Mouse (Mus musculus) ES-Bruce4 (cell line): ENCODE measurements around the gene Rad51. TPM values are rescaled to one million over a fixed set of nuclear protein-coding genes. Genes with fewer than 3 reads are reported as not detected.

Experiments
- H3K27ac ChIP-seq: 2 replicates; pipeline ENCODE4 v1.5.1; 2012; ENCODE audit warnings: low read length, inconsistent platforms; ENCODE audit not compliant: insufficient read depth
- H3K27me3 ChIP-seq: 2 replicates; pipeline ENCODE4 v1.6.1; 2012; ENCODE audit warnings: mild to moderate bottlenecking, low read length, inconsistent platforms; ENCODE audit not compliant: control insufficient read depth, poor library complexity, insufficient read depth, severe bottlenecking
- H3K36me3 ChIP-seq: 2 replicates; pipeline ENCODE4 v1.6.1; 2012; ENCODE audit warnings: inconsistent platforms, mild to moderate bottlenecking, low read length, moderate library complexity; ENCODE audit not compliant: control insufficient read depth, poor library complexity, insufficient read depth, severe bottlenecking
- H3K4me1 ChIP-seq: one replicate; pipeline ENCODE4 v1.8.1; 2011; ENCODE audit warnings: low read length; ENCODE audit not compliant: control insufficient read depth, insufficient read depth
- H3K4me3 ChIP-seq: 2 replicates; pipeline ENCODE4 v1.5.1; 2011; ENCODE audit warnings: low read depth, mild to moderate bottlenecking, low read length
- H3K9ac ChIP-seq: 2 replicates; pipeline ENCODE4 v1.6.1; 2012; ENCODE audit warnings: low read depth, mild to moderate bottlenecking, inconsistent platforms; ENCODE audit not compliant: poor library complexity, severe bottlenecking
- H3K9me3 ChIP-seq: replicated peaks from 2 replicates; pipeline ENCODE4 v1.6.1; 2012; ENCODE audit warnings: mild to moderate bottlenecking, low read length, inconsistent platforms; ENCODE audit not compliant: control insufficient read depth, poor library complexity, insufficient read depth, severe bottlenecking
- CTCF ChIP-seq: IDR thresholded peaks from one replicate; pipeline ENCODE4 v1.8.1; 2011; ENCODE audit warnings: low read depth, low read length
- EP300 ChIP-seq: IDR thresholded peaks from 2 replicates; pipeline ENCODE4 v1.6.1; 2011; ENCODE audit warnings: low read depth, low read length; ENCODE audit not compliant: insufficient read depth
- POLR2A ChIP-seq: IDR thresholded peaks from one replicate; pipeline ENCODE4 v1.8.1; 2011; ENCODE audit warnings: low read length; ENCODE audit not compliant: insufficient read depth
- polyA plus RNA-seq: library from polyadenylated mRNA; stranded (reverse); fragments of >200 nt; gene quantifications from 2 replicates; pipeline ENCODE4 v1.2.4, GENCODE M21; 2011; ENCODE audit warnings: low read depth; ENCODE audit not compliant: missing spikeins, insufficient read depth, insufficient read length

Gene Rad51
- polyA plus RNA-seq, 1 experiment = 128 TPM

GRCm38 (mm10) chr2:119174866-119175265 lies 62.3 kb downstream of the Rad51 start:
- H3K9me3 ChIP-seq = no peaks in the 10 kb centered on the region
- H3K27ac ChIP-seq = no peak overlapping the region
- H3K36me3 ChIP-seq = no peaks in the 10 kb centered on the region
- TF ChIP-seq EP300 = no peak
- no peak for TF ChIP-seq CTCF
- TF ChIP-seq POLR2A = no peak
- H3K27me3 ChIP-seq = no peaks in the 10 kb centered on the region
- H3K4me1 ChIP-seq = no peaks in the 10 kb centered on the region
- no peak overlapping the region for H3K4me3 ChIP-seq
- no peak overlapping the region for H3K9ac ChIP-seq

DNA sequence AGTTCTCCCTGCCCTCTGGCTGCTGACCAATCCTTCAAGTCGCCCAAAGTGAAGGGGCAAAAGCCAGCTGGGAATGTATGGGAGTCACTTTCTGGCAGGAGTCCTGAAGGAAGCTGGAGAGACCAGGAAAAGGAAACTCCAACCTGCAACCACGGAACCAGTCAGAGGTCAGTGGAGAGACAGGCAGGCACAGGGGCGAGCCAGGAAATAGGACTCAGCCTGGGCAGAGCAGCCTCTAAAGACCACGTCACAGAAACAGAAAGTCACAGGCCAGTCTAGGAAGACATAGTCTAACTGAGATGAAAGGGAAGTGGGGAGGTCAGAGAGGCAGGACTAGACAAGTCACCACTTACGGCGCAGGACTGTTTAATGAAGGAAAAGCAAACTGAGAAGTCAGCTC lies 63.0 kb downstream of the Rad51 start:
- Histone ChIP-seq H3K27ac (no peak overlapping the region), H3K9me3 (no peaks in the 10 kb centered on the region), H3K4me1 (no peaks in the 10 kb centered on the region), H3K27me3 (no peaks in the 10 kb centered on the region), H3K36me3 (no peaks in the 10 kb centered on the region), H3K4me3 (no peak overlapping the region), H3K9ac (no peak overlapping the region)
- TF ChIP-seq EP300 = no peak
- TF ChIP-seq CTCF = no peak
- TF ChIP-seq POLR2A = no peak

DNA sequence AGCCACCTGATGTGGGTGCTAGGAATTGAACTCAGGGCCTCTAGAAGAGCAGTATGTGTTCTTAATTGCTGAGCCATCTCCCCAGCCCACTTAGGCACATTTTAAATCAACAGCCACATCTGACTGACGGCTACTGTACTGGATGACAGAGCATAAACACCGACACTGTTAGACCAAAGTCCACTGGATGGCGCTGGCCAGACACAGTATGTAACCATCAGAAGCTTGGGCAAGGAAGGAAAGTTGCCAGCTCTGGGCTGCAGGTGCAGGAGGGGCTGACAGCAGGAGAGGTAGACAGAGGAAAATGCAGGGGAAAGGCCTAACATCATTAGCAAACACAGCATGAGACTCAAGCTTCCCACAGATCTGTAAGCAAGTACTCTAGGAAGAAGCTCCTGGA lies 64.2 kb downstream of the Rad51 start:
- Histone ChIP-seq H3K27me3 (no peaks in the 10 kb centered on the region), H3K9me3 (no peaks in the 10 kb centered on the region), H3K27ac (no peak overlapping the region), H3K4me3 (no peak overlapping the region), H3K9ac (no peak overlapping the region), H3K4me1 (no peaks in the 10 kb centered on the region), H3K36me3 (no peaks in the 10 kb centered on the region)
- TF ChIP-seq POLR2A (no peak), CTCF (no peak), EP300 (no peak)

GRCm38 (mm10) chr2:119177384-119177939 lies 64.9 kb downstream of the Rad51 start:
- H3K9me3 ChIP-seq = no peaks in the 10 kb centered on the region
- H3K4me3 ChIP-seq = no peak overlapping the region
- no peak for TF ChIP-seq POLR2A
- TF ChIP-seq EP300 = no peak
- no peak for TF ChIP-seq CTCF
- no peak overlapping the region for H3K9ac ChIP-seq
- no peaks in the 10 kb centered on the region for H3K27me3 ChIP-seq
- no peak overlapping the region for H3K27ac ChIP-seq
- H3K4me1 ChIP-seq = no peaks in the 10 kb centered on the region
- H3K36me3 ChIP-seq = no peaks in the 10 kb centered on the region

GRCm38 (mm10) chr2:119182914-119183313 lies 70.3 kb downstream of the Rad51 start:
- Histone ChIP-seq H3K27me3 (no peaks in the 10 kb centered on the region), H3K27ac (no peak overlapping the region), H3K9me3 (no peaks in the 10 kb centered on the region), H3K9ac (no peak overlapping the region), H3K36me3 (no peaks in the 10 kb centered on the region), H3K4me1 (no peaks in the 10 kb centered on the region), H3K4me3 (no peak overlapping the region)
- TF ChIP-seq EP300 (no peak), CTCF (no peak), POLR2A (no peak)

DNA sequence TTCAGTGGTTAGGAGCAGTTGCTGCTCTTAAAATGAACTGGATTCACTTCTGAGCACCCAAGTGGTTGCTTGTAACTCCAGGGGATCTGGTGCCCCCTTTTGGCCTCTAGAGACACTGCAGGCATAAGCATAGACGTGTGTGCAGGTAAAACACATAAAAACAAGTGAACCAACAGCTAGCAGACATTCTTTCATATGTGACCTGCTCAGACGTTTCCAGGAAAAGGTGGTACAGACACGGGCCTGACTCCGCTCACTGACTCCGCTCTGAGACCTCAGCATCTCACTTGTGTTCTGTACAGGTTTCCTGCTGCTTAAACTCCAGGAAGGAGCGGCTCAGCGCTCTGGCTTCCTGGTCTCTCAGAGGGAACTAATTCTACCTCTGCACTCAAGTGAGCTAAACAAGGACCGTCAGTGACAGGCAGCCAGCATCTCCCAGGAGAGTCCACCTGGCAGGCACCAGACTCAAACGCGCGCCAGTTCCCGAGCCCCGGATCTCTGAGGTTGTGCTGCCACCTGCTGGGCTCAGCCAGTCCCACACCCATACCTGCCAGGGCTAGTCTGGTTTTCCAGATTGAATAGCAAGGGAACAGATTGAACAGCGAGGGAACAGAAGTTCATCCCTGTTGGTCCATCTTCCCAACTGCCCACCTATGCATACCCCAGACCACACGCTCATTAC lies 76.6 kb downstream of the Rad51 start:
- peak overlapping the region; percentile 79 for H3K4me3 ChIP-seq
- no peaks in the 10 kb centered on the region for H3K27me3 ChIP-seq
- no peaks in the 10 kb centered on the region for H3K36me3 ChIP-seq
- H3K27ac ChIP-seq = peak overlapping the region; percentile 16; the same call in 1 of the 2 replicates
- H3K9ac ChIP-seq = peak overlapping the region; percentile 37; the same call in 1 of the 2 replicates
- H3K4me1 ChIP-seq = no peaks in the 10 kb centered on the region
- TF ChIP-seq CTCF (peak; percentile 94), EP300 (no peak), POLR2A (no peak)
- H3K9me3 ChIP-seq = no peaks in the 10 kb centered on the region
